Mouse (Mus musculus): ENCODE results near the gene Btnl1.

DNA sequence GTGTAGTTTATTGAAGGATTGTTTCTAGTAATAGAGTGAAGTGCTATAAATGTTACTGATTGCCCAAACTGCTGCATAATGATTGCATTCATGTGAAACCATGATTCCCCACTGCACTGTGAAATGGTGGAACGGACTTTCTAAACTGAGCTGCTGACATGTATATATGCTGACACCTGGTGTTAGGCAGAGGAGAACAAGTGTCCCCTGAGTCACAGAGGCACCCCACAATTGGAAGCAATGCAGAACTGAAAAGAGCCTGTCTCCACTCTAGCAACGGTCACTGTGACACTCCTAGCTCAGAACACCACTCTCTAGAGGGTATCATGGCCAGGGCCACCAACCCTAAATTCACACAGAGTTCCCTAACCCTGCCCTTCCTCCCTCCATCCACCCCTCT is 1.8 kb downstream of the Btnl1 start:
- TF ChIP-seq HCFC1 (IDR thresholded peaks at IDR 0.05; ENCODE audit: low read depth, low read length) = no peak
- TF ChIP-seq POLR2A (IDR thresholded peaks at IDR 0.05; ENCODE audit: low read depth, low read length) = no peak
- no peak for TF ChIP-seq CTCF (conservative IDR thresholded peaks at IDR 0.05 in 1 of 2, IDR thresholded peaks at IDR 0.05 in 1 of 2; ENCODE audit: low read depth in 2 of 2, low read length in 2 of 2)
- no peak for TF ChIP-seq E2F4 (IDR thresholded peaks at IDR 0.05; ENCODE audit: insufficient replicate concordance, low read depth, low read length)
- no peak for TF ChIP-seq EP300 (IDR thresholded peaks at IDR 0.05; ENCODE audit: low read length)
- no peak for TF ChIP-seq NELFE (IDR thresholded peaks at IDR 0.05; ENCODE audit: low read depth, low read length)
- TF ChIP-seq TCF12 (IDR thresholded peaks at IDR 0.05; ENCODE audit: low read depth, low read length) = no peak
- TF ChIP-seq BHLHE40 (IDR thresholded peaks at IDR 0.05; ENCODE audit: low read depth, low read length) = no peak
- no peak for TF ChIP-seq IRF4 (IDR thresholded peaks at IDR 0.05; ENCODE audit: low read depth, low read length)
